Mouse (Mus musculus) embryonic fibroblast, embryonic 13.5 days (primary cell): ENCODE measurements around the gene Bnip3.

Source experiments
- CTCF ChIP-seq: IDR thresholded peaks from 2 replicates; pipeline ENCODE4 v1.5.1; 2011; ENCODE audit warnings: mild to moderate bottlenecking, control low read depth, low read length, moderate library complexity, borderline replicate concordance; ENCODE audit not compliant: insufficient read depth
- POLR2A ChIP-seq: IDR thresholded peaks from 2 replicates; pipeline ENCODE4 v1.6.1; 2011; ENCODE audit warnings: low read depth, mild to moderate bottlenecking, control low read depth, low read length, moderate library complexity

GRCm38 (mm10) chr7:138846502-138846991, 62.8 kb downstream of the Bnip3 start:
- TF ChIP-seq CTCF (no peak), POLR2A (no peak; the same call in 1 of the 2 replicates)
